Mouse (Mus musculus) left cerebral cortex, postnatal 36 days (tissue): ENCODE results near the gene Hist1h1d. TPM values are rescaled to one million over a fixed set of nuclear protein-coding genes. Genes with fewer than 3 reads are reported as not detected.

Source experiments
- DNase-seq, 2 experiments: peaks; one replicate each; pipeline ENCODE4 v3.0.0; 2021 to 2022; ENCODE audit warnings: low spot score in 2 of 2, mixed read lengths in 1 of 2
- intact Hi-C: fragments of 180-260 bp; cut with DNase I; formaldehyde crosslinking; loops from one replicate; pipeline ENCODE4 v1.15.1; 2025
- microRNA-seq: library from miRNA; unstranded; fragments of <30 nt; microRNA quantifications from one replicate; pipeline ENCODE4 v1.2.0, GENCODE M21; 2022
- total RNA-seq, 2 experiments: library from RNA; stranded (reverse); gene quantifications; 2 replicates each; pipeline ENCODE4 v1.2.3; 2021

Hist1h1d gene
- total RNA-seq, 2 experiments from 2014 or later = 4.7 to 6.5 TPM

- DNase-seq = no peak
- intact Hi-C loops = no loop called here
Observed at GRCm38 (mm10) chr13:23609209-23609608, 56.1 kb downstream of the Hist1h1d start.

DNA sequence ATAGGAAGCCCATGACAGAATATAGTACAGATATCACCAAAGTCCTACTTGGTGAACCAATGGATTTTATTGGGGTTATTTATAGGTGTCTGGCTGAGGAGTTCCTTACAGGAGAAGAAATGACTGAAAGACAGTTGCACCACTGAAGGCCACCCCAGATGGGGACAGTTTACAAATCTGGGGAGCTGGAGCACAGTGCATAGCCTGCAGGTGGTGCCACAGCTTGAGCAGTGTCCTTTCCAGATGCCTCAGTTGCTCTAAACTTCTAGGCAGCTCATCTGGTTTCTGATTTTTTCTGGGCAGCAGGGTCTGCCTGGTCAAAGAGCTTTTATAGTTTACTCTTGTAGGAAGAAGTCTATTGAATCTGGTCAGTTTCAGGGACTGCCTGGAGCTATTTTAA, 56.8 kb downstream of the Hist1h1d start:
- DNase-seq = no peak
- intact Hi-C loops = no loop called here

Small RNA genes lying within 50 kb of the gene (microRNA-seq; reads per million reads assigned to microRNA genes)
- gene Gm44297 (not detected), gene Gm44359 (not detected), gene Gm44394 (not detected), gene n-TStga1 (not detected)

Other genes starting within 250 kb of the Hist1h1d start
- 10 to 100 TPM; 26.3 to 35.5 TPM for gene Zfp322a, start 184.1 kb upstream of the Hist1h1d start, total RNA-seq
- gene Abt1, start 129.4 kb upstream of the Hist1h1d start, total RNA-seq = 1 to 10 TPM; 8.4 to 8.5 TPM
- gene Btn1a1, start 87.4 kb upstream of the Hist1h1d start, total RNA-seq = not detected
- 1 to 10 TPM in 1 of 2 experiments, under 1 TPM in 1; 0.93 to 1.5 TPM for gene Btn2a2, start 64.4 kb upstream of the Hist1h1d start, total RNA-seq
- 100 to 1,000 TPM; 319 to 326 TPM for gene Hist1h4h, start 22.2 kb upstream of the Hist1h1d start, total RNA-seq
- 1 to 10 TPM; 6.2 to 7.0 TPM for gene Hist1h2af, start 19.4 kb upstream of the Hist1h1d start, total RNA-seq
- gene Hist1h3g, start 17.8 kb upstream of the Hist1h1d start, total RNA-seq = 1 to 10 TPM; 3.6 to 4.6 TPM
- 1 to 10 TPM in 1 of 2 experiments, under 1 TPM in 1; 0.79 to 1.2 TPM for gene Hist1h2bh, start 9.9 kb upstream of the Hist1h1d start, total RNA-seq
- 10 to 100 TPM; 17.9 to 18.2 TPM for gene Hist1h3f, start 9.2 kb upstream of the Hist1h1d start, total RNA-seq
- 100 to 1,000 TPM; 173 to 184 TPM for gene Hist1h4f, start 1.6 kb upstream of the Hist1h1d start, total RNA-seq
- 10 to 100 TPM; 46.6 to 51.6 TPM for gene Hist1h3e, start 9.1 kb downstream of the Hist1h1d start, total RNA-seq
- 1 to 10 TPM; 6.2 to 7.8 TPM for gene Hist1h2ae, start 18.0 kb downstream of the Hist1h1d start, total RNA-seq
- 10 to 100 TPM; 86.3 to 99.7 TPM for gene Hist1h2bg, start 18.1 kb downstream of the Hist1h1d start, total RNA-seq
- gene Hist1h2bf, start 20.9 kb downstream of the Hist1h1d start, total RNA-seq = 10 to 100 TPM; 20.6 to 28.9 TPM
- 1 to 10 TPM; 3.1 to 8.2 TPM for gene Hist1h2ad, start 21.1 kb downstream of the Hist1h1d start, total RNA-seq
- 10 to 100 TPM in 1 of 2 experiments, 1 to 10 TPM in 1; 7.7 to 10.8 TPM for gene Hist1h3d, start 22.5 kb downstream of the Hist1h1d start, total RNA-seq
- gene Hist1h4d, start 28.3 kb downstream of the Hist1h1d start, total RNA-seq = 100 to 1,000 TPM; 160 to 166 TPM
- 1 to 10 TPM; 7.0 to 7.4 TPM for gene Hist1h2be, start 67.9 kb downstream of the Hist1h1d start, total RNA-seq
- gene Hist1h1e, start 69.3 kb downstream of the Hist1h1d start, total RNA-seq = 10 to 100 TPM; 70.8 to 73.2 TPM
- 1 to 10 TPM; 2.5 to 2.9 TPM for gene Hist1h2ac, start 130.7 kb downstream of the Hist1h1d start, total RNA-seq
- gene Hist1h2bc, start 130.9 kb downstream of the Hist1h1d start, total RNA-seq = 10 to 100 TPM; 32.1 to 33.8 TPM
- not detected for gene Hist1h1t, start 142.6 kb downstream of the Hist1h1d start, total RNA-seq
- gene Hist1h4c, start 145.2 kb downstream of the Hist1h1d start, total RNA-seq = 100 to 1,000 TPM; 107 to 117 TPM
- gene Hfe, start 157.6 kb downstream of the Hist1h1d start, total RNA-seq = 1 to 10 TPM; 2.4 to 3.7 TPM
- gene Hist1h1c, start 185.5 kb downstream of the Hist1h1d start, total RNA-seq = 10 to 100 TPM; 68.2 to 74.7 TPM
- 1 to 10 TPM; 1.9 to 2.6 TPM for gene Hist1h3c, start 192.3 kb downstream of the Hist1h1d start, total RNA-seq
- 10 to 100 TPM; 17.9 to 19.8 TPM for gene Hist1h2bb, start 193.5 kb downstream of the Hist1h1d start, total RNA-seq
- gene Hist1h2ab, start 197.9 kb downstream of the Hist1h1d start, total RNA-seq = 10 to 100 TPM; 28.3 to 44.5 TPM
- gene Hist1h3b, start 199.0 kb downstream of the Hist1h1d start, total RNA-seq = 10 to 100 TPM in 1 of 2 experiments, 1 to 10 TPM in 1; 9.7 to 14.5 TPM
- 10 to 100 TPM; 87.5 to 90.3 TPM for gene Hist1h4b, start 203.8 kb downstream of the Hist1h1d start, total RNA-seq
- gene Hist1h4a, start 208.0 kb downstream of the Hist1h1d start, total RNA-seq = 10 to 100 TPM; 62.2 to 71.7 TPM
- 10 to 100 TPM; 41.3 to 42.8 TPM for gene Hist1h3a, start 209.1 kb downstream of the Hist1h1d start, total RNA-seq
- 10 to 100 TPM; 26.1 to 28.4 TPM for gene Hist1h1a, start 210.4 kb downstream of the Hist1h1d start, total RNA-seq
- not detected for gene Trim38, start 216.7 kb downstream of the Hist1h1d start, total RNA-seq